Mouse (Mus musculus) E14TG2a.4 (cell line): ENCODE data around the gene Tmod2.

ENCODE experiments used
- CTCF ChIP-seq: conservative IDR thresholded peaks from 2 replicates; pipeline ENCODE4 v1.5.1; 2014; ENCODE audit warnings: low read length
- NANOG ChIP-seq: IDR thresholded peaks from 2 replicates; pipeline ENCODE4 v1.6.1; 2014; ENCODE audit warnings: borderline replicate concordance, low read length, mixed read lengths
- POU5F1 ChIP-seq: IDR thresholded peaks from 2 replicates; pipeline ENCODE4 v1.6.1; 2014; ENCODE audit warnings: low read length, borderline replicate concordance

- TF ChIP-seq CTCF (no peak), NANOG (no peak), POU5F1 (no peak)
These were observed 21.0 kb downstream of the Tmod2 start for GRCm38 (mm10) chr9:75589850-75590790.
